Mouse (Mus musculus) kidney, postnatal 4 days (tissue): Measurements from ENCODE around the gene Wdr54.
A peak's percentile ranks its signal among the peaks of the same experiment; 100 is the strongest.

Source experiments
- DNase-seq, 2 experiments: peaks; one replicate each; pipeline ENCODE4 v3.0.0; 2021; ENCODE audit warnings: mixed read lengths in 2 of 2

Wdr54 gene

DNA sequence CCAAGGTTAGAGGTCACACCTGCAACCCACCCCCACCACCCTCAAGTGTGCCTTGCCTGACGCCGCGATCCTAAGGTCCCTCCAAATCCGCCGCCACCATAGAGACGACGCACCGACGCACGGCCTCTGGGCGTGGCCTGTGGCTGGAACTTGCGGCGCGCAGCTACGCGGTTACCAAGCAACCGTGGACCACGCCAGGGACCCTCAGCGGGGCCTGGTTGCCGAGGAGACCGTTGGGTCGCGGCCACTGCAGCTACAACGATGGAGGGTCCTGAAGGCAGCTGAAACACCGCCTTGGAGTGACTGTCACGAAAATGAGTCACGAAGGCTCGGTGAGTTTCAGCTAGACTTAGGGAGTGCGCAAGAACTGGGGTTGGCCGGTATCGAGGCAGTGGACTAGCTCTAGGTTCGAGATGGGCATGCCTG lies at the start of gene Wdr54, which contains the start of gene 1700003E16Rik:
Gene Wdr54 (minus strand): TSS at position 139 of the 426 bp plus-strand sequence.
Gene 1700003E16Rik (plus strand): TSS at position 146 of the 426 bp plus-strand sequence.
- peak; percentile 83 to 85 for DNase-seq

GRCm38 (mm10) chr6:83205851-83206250 lies 49.7 kb upstream of the Wdr54 start:
- no peak for DNase-seq

DNA sequence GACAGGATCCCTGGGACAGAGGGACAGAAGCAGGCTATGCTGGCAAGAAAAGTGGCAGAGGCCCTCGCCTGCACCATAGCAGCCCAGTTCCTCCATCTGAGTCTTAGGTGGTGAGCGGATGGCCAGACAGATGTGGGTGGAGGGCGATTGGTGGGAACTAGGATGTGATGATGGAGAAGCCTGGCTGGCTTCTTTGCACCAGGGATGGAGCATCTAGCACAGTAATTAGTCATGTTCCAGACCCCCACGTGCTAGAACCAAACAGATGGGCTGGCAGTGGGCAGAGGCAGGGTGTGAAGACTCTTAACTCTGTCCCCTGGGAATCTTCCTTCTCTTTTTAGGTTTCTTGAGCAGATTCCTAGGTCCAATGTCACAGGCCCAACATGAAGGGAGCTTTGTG lies 47.1 kb upstream of the Wdr54 start:
- DNase-seq, result no peak

DNA sequence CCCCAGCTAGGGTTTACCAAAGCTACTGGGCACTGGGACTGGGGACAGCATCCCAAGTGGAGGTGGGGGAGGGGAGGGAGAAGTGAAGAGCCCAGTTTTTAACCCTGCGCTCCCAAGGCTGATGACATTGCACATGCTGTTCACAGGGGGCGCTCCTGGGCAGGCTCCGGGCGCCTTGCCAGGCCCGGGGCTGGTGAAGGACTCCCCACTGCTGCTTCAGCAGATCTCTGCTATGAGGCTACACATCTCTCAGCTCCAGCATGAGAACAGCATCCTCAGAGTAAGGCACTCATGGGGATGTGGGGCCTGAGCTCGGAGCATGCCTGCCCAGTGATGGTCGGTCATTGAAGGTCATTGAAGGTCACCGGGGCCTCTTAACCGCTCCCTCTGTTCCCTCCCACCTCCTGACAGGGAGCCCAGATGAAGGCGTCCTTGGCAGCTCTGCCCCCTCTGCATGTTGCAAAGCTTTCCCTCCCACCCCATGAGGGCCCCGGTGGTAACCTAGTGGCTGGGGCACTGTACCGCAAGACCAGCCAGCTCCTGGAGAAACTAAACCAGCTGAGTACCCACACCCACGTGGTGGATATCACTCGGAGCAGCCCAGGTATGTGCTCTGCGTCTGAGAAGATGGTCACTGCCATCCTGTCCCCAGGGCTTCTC lies 41.3 kb upstream of the Wdr54 start:
- DNase-seq, result peak; percentile 62 to 71

- DNase-seq, result no peak
These were observed 37.4 kb upstream of the Wdr54 start for GRCm38 (mm10) chr6:83193571-83193970.

DNA sequence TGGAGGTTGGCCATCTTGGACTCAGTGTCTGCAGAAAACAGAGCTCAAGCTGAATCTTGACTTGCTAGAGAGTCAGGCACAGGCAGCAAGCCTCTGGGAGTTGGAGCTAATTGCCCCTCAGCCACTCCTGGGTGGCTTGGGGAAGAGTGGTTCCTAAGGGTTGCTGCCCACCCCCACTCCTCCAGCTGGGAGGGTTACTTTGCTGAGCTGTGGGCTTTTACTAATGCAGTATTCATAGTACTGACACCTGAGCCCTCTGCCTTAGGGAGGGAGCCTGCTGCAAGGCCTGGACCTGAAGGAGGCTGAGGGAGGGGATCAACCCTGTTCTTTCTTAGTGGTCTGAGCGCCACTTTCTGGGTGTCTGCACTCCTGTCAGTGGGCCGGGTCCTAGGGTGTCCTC lies 30.7 kb upstream of the Wdr54 start:
- DNase-seq, result no peak

GRCm38 (mm10) chr6:83185895-83186861 lies 30.0 kb upstream of the Wdr54 start:
- DNase-seq, result peak; percentile 72 to 81

GRCm38 (mm10) chr6:83184858-83185435 lies 28.8 kb upstream of the Wdr54 start:
- peak; percentile 30 to 54 for DNase-seq

DNA sequence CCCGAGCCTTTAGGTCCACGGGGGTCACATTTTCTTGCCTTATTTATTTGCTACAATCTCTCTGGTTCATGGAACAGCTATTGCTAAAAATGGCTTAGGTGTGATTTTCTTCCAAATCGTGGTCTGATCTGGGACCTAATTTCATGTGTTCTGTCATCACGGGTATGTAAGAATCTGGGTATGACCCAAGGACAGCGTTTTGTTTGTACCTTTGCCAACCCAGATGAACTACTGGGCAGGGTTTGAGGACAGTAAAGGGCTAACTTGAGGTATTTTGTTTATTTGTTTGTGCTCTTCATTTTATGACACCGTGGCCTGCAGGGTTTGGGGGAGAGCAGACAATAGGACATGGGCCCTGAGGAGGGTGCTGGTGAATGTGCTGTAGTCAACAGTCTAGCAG lies 24.4 kb upstream of the Wdr54 start:
- DNase-seq, result no peak

DNA sequence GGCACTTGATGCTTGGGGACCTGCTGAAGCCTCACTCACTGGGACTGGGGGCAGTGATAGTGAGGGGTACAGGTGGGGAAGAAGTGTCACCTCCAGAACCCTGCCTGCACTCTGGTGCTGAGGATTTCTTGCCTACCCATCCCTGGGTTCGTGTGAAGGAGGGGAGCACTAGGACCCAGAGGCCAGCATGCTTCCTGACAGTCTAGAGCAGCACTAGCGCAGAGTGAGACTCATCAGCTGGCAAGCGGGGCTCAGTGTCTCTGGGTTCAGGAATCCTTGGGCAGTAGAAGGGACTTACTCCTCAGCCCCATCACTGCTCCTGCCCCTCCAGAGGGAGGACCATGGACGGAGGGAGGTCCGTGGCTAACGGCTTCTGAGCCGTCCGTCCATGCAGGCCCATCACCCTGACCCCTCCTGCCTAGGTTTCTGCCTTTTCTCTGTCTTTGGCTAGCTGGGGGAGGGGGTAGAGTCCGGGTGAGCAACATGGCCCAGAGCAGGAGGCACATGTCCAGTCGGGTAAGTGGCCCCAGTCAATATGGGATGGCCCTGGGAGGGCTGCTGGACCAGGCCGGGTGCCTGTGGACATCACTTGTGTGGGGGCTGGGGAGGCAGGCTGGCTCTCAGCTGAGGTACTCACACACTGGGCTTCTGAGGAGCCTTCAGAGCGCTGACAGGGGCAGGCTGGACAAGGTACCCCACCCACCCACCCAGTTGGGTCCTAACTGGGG lies 23.4 kb upstream of the Wdr54 start:
- DNase-seq, result peak; percentile 53 to 63

DNA sequence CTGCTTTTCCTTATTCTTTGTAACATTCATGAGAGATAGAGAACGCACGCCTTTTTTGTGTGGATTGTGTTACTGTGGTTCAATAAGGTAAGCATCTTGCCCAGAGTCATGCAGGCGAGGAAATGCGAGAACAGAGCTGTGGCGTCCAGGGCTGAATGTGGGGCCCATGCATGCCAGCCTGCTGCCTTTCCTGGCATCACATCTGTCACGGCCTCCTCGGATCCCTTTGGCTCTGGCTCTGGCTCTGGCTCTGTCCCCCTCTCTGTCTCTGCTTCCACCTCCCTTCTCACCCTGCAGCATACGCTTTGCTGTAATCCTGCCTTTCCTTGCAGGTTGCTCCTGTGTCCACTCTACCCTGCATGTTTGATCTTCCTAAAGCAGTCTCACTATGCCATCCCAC lies 19.8 kb upstream of the Wdr54 start:
- DNase-seq, result no peak

GRCm38 (mm10) chr6:83172240-83172920 lies 16.2 kb upstream of the Wdr54 start:
- DNase-seq, result no peak

DNA sequence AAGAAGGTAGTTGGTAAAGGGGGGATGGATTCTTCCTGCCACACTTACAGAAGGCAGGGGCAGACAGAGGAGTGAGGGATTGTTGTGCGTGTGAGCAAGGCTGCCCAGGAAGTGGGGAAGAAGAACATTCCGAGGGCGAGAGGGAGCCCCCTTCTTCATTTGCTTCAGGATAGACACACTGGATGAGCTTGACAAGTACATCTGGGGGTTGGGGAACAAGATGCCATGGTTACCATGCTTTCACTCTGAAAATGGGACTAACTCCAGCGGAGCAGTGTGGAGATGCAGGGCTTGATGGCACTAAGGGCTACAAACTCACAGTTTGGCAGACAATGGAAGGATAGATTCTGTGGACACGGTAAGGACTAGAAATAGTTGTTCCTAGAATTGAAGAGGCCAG lies 14.9 kb upstream of the Wdr54 start:
- no peak for DNase-seq

- DNase-seq, result peak in 1 of 2 experiments; percentile 21
These were observed 13.7 kb upstream of the Wdr54 start for GRCm38 (mm10) chr6:83169872-83170271.

GRCm38 (mm10) chr6:83166243-83166630 lies 10.0 kb upstream of the Wdr54 start:
- DNase-seq, result no peak

DNA sequence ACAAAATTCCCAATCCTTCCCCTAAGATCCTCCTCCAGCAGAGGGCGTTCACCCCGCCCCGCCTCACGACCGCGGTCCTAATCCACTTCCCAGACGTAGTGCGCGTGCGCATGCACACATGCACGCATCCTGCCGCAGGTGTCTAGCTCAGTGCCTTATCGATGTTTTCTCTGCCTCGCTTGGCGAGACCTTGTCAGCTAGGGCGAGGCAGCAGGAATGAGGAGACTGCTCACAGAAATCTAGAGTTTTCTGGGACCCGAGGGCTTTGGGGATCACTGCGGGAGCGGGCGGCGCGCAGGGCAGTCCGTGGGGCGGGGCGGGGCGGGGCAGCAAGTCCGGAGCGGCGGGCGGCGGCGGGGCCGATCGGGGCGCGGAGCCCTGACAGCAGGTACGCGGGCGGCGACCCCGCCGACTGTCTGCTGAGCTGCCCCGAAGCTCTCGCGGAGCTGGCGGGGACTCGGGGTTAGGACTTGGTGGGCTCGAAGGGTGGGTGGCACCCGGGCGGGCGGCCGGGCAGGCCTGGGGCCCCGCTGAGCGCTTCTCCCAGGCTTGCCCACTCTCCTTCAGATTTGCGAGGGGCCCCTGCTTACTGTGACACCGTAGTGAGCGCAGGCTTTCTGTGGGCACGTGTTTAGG lies 9.5 kb upstream of the Wdr54 start, which contains the start of gene Dctn1:
Gene Dctn1 (plus strand): TSS at position 314 of the 636 bp plus-strand sequence.
- DNase-seq, result peak; percentile 96 to 98

DNA sequence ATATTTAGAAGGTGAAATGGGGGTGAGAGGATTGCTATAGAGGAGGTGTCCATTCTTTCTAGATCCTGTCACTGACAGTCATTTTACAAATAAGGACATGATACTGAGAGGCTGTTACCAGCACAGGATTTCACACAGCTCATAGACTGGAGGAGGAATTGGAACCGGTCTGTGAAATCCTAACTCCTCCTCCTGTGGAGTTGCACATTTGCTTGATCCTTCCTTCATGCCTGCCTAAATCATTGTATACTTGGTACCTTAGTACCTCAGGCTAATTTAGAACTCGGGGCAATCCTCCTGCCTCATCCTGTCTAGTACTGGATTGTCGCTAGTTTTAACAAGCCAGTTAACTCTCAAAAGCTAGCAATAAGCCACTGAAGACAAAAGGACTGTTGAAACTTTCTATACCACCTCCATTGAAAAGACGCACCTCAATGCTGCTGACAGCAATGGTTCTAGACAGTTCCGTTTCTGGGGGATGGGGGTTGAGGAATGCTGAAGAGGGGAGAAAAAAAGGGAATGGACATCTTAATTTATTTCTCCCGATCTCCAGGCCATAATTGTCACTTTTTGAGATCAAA lies 8.9 kb upstream of the Wdr54 start:
- no peak for DNase-seq

DNA sequence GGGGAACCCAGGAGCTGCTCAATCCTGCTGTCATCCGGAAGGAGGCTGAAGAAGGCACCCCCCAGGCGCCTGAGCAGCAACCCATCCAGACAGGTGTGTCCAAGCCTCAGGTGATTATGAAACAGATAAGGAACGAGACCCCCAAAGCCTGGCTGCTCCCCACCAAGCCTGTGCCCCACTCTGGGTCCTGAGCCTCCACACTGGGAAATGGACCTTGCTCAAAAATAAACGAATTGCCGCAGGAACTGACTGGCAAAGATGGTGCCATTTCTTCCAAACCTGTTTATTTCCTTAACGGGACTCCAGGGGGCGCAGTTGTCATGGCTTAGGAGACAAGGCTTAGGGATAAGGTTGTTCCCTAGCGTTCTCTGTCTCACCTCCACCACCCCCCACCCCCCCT lies 6.5 kb upstream of the Wdr54 start:
- DNase-seq, result peak; percentile 77 to 83

DNA sequence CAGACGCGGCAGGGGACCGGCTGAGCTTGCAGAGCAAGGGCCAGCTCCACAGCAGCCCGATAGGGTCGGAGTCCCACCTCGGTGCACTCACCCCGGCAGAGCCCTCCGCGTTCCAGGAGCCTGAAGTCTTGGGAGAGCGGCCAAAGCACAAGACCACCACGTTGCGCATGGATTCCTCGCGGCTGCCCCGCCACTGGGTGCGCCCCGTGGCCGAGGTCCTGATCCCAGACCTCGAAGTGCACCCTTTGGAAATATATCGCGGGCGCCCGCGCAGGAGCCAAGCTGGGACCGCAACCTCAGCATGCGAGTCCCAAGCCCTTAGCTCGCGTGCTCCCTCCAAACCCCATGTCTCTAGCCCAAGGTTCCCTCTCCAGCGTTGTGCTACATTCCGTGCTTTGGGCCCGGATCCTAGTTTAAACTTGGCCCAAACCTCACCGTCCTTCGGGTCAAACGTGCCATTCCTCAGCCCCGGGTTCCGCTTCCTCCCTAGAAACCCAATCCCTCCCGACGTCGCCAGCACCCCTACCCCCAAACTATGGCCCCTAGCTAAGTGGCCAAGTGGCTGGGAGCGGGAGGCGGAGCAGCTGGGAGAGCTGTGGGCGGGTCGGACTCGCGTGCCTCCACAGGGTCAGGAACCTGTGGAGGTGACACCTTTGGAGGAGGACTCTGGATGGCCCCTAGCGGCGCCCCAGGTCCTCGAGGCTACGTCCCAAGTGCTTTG lies 5.9 kb upstream of the Wdr54 start:
- DNase-seq, result peak; percentile 57 to 71

DNA sequence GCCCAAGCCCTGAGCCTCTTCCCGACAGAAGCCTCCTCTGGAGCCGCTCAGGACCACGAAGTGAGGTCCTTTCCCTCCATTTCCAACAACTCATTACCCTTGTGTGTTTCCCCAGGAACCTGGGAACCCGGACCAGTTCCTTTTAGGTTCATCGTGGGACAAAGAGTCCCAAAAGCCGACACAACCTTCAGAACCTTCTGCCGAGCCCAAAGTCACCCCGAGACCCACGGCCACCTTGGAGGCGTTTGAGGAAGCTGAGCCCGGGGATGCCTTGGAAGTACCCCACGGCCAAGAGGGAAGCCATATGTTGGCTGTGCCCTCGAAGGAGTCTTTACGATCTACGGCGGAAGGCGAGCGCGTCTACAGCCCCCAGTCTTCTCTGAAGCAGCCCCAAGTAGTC lies 5.2 kb upstream of the Wdr54 start:
- no peak for DNase-seq
